Mouse (Mus musculus) ZHBTc4 (cell line): ENCODE measurements at regions not wholly inside any gene's neighbourhood (a gene's known extent, or its start where the extent isn't known, plus 50 kb on each side); places are given as distances from the start of the nearest gene placed in this dataset.

Source experiments
- DNase-seq: peaks from one replicate; pipeline ENCODE4 v3.0.0-alpha.2; 2011; ENCODE audit warnings: low read depth, low spot score

GRCm38 (mm10) chr1:7591327-7591726 is 2783.6 kb downstream of the Gm37988 start:
- DNase-seq = peak; percentile 40
